Mouse (Mus musculus): Measurements from ENCODE around the gene Mtmr11.

- TF ChIP-seq CTCF (IDR thresholded peaks at IDR 0.05; ENCODE audit: extremely low read depth, insufficient read depth, low read length) (no peak), POLR2A (IDR thresholded peaks at IDR 0.05; ENCODE audit: extremely low read depth, insufficient read depth, low read length) (no peak)
Observed at GRCm38 (mm10) chr3:96128128-96128527, 33.7 kb upstream of the Mtmr11 start.
